Mouse (Mus musculus): ENCODE measurements around the gene Me3. TPM values are rescaled to one million over a fixed set of nuclear protein-coding genes. Genes with fewer than 3 reads are reported as not detected.

The Me3 gene
- total RNA-seq, 2 experiments from 2014 or later, result 106 TPM

- DNase-seq, result no peak
Observed at GRCm38 (mm10) chr7:89666361-89666760, 34.2 kb downstream of the Me3 start.

DNA sequence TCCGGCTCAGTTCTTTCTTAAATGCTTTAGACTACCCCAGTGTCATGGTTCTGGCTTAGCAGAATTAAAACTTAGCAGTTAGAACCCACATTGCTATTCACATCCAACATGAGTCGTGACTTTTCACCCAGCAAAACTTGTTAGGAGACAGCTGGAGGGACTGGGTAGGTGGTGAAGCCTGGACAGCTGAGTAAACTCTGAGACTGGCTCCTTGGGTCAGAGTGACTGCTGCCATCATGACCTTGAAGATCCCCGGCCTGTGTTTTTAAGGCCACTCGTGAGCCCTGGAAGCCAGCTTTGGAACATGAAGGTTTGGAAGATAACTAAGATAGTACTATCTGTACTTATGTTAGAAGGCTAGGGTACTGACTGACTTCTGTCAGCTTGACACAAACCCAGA lies 35.4 kb downstream of the Me3 start:
- no peak for DNase-seq

GRCm38 (mm10) chr7:89669461-89669860 lies 37.3 kb downstream of the Me3 start:
- DNase-seq, result peak; percentile 13

- DNase-seq, result no peak
Observed at GRCm38 (mm10) chr7:89671104-89671831, 39.1 kb downstream of the Me3 start.

- no peak for DNase-seq
Observed at GRCm38 (mm10) chr7:89676176-89676575, 44.0 kb downstream of the Me3 start.

- no peak for DNase-seq
Observed at GRCm38 (mm10) chr7:89677850-89678249, 45.7 kb downstream of the Me3 start.

DNA sequence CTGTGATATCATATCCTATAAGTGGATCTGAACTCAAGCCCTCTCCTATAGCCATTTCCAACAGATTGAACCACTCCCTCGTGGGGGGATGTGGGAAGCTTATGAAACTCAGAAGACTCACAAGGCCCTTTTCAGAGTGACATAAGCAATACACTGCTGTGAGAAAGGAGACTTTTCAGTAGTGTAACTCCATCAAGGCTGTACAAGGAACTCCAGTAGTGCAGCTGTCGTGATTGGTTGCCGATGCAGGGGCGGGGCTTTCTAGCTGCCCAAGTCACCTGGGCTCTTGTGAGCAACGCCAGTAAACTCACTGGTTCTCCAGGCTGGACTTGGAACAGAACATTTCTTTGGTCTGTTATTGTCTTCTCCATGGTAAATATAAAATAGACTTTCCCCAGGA lies 46.5 kb downstream of the Me3 start:
- DNase-seq, result no peak

- no peak for DNase-seq
Observed at GRCm38 (mm10) chr7:89679139-89679538, 46.9 kb downstream of the Me3 start.

GRCm38 (mm10) chr7:89679621-89680140 lies 47.5 kb downstream of the Me3 start:
- no peak for DNase-seq

- DNase-seq, result no peak
Observed at GRCm38 (mm10) chr7:89680891-89681290, 48.7 kb downstream of the Me3 start.

- DNase-seq, result no peak
Observed at GRCm38 (mm10) chr7:89681666-89682470, 49.7 kb downstream of the Me3 start.

GRCm38 (mm10) chr7:89698186-89698585 lies 66.0 kb downstream of the Me3 start:
- DNase-seq, result no peak

DNA sequence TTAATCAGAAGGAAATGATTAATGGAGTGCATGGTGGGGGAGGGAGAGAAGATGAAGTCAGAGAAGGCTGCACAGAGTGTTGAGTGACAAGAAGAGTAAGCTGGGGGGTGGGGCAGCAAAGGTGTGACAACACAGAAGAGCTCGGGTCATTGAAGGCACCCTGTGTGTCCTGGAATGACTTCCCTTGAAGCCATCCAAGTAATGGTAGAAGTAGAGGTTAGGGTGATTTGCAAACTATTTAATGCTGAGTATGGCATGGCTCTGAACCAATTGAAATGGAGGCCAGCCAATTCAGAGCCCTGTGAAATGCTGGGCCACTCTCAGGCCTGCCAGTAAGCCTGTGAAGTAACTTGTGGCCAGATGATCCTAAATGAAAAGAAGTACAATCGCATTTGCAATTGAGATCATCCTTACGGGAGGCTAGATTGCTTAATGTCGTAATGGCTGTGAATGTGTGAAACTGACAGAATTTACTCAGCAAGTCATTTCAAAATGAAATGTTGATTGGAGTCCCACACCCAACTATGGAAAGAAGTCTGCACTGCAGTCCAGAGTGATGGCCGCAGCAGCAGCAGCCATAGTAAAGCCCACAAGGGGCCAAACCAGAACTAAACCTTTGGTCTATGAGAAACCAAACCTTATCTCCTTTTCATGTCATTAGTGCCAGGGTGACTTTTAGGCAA lies 67.6 kb downstream of the Me3 start:
- peak; percentile 48 for DNase-seq

DNA sequence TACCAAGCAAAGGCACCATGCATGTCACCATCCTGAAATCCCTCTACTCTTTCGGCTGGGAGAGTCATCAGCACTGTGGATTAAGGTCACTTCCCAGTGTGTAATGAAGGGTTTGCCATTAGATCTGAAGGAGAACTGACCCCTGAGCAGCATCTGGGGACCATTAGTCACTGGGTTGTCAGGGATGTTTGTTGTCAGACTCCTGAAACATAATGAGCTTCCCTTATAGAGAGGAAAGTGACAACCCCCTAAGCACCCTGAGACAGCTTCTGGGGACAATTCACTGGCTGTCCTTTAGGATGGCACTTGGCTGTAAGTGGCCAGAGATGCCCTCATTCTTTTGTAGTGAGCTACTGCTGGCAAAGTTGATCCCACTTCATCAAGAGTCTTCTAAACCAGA lies 68.3 kb downstream of the Me3 start:
- DNase-seq, result no peak

GRCm38 (mm10) chr7:89710776-89711175 lies 78.6 kb downstream of the Me3 start:
- no peak for DNase-seq

DNA sequence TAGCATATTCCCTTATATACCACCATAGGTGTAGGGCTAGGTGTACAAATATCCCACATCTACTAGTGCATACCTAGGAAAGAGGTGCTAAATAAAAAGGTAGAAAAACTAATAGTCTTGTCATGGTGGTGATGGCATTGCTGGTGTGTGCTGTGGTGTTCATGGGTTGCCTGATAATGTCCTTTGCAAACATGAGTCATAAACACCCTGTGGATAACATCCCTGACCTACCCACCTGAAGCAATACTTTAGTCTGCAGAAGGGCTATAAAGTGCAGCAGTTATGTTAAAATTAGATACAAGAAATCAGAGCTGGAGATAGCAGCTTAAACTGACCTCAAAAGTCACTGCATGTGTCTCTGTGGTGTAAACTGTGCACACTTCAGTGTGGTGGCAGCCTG lies 80.9 kb downstream of the Me3 start:
- DNase-seq, result no peak

GRCm38 (mm10) chr7:89716226-89716625 lies 84.0 kb downstream of the Me3 start:
- no peak for DNase-seq

DNA sequence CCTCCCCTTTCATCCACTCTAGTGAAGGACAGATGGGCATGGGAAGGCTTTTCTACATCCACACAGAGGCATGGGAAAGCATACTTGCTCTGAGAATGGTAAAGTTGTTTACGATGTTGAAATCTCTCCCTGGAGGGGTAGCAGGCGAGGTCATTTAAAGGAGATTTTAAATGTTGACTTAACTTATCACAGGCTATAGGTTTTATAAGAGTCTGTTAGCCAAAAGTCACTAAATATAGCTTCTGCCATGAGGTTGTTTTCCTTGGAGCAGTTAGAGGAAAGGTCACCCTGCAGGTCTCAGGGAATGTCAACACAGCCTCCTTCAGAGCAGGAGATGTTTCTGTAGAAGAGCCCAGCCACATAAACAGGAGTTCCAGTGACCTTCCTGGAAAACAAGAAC lies 85.3 kb downstream of the Me3 start:
- DNase-seq, result no peak

GRCm38 (mm10) chr7:89718264-89718663 lies 86.1 kb downstream of the Me3 start:
- no peak for DNase-seq

GRCm38 (mm10) chr7:89720256-89720655 lies 88.1 kb downstream of the Me3 start:
- no peak for DNase-seq

DNA sequence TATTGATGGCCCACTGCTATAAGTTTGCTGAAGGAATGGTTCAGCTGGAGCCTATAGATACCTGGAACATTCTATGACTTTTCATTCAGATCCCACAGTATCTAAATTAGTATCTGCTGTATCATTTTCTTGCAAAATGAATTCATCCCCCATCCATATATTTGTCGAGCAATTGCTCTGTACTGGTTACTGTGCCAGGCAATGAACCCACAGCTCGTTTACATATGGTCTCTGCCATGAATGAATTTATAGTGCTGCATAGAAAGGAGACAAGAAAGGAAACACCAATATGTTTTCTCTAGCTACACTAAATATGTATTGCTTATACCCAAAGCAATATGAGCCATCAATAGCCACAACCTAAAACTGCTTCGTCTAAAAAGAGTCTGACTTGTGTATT lies 94.5 kb downstream of the Me3 start:
- no peak for DNase-seq

GRCm38 (mm10) chr7:89727615-89728014 lies 95.4 kb downstream of the Me3 start:
- DNase-seq, result no peak

- no peak for DNase-seq
Observed at GRCm38 (mm10) chr7:89728393-89728792, 96.2 kb downstream of the Me3 start.

All from gastrocnemius, postnatal 25 days (tissue).